Mouse (Mus musculus): Measurements from ENCODE around the gene Scfd2.

Gene Scfd2

GRCm38 (mm10) chr5:74365984-74366709 is 165.4 kb downstream of the Scfd2 start:
- DNase-seq (ENCODE audit: low read depth, low spot score) = no peak

- no peak for DNase-seq (ENCODE audit: low read depth, low spot score)
Observed at GRCm38 (mm10) chr5:74365408-74365807, 166.2 kb downstream of the Scfd2 start.

DNA sequence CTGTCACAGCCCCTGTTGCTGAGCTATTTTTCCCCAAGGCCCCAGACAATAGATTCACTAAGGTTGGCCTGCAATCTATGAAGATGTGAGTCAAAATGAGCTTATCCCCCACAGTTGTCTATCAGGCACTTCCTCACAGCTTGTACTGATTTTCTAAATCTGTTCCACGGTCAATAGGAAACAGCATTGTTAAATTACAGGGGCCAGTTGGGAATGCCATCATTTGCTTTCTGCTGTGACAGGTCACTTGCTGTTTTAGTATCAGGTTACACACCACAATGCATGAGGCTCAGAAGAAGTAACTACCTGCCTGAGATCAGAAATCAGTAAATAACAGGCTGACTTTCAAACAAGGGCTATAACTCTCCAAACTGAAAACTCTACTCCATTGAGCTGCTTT is 168.3 kb downstream of the Scfd2 start:
- no peak for DNase-seq (ENCODE audit: low read depth, low spot score)

DNA sequence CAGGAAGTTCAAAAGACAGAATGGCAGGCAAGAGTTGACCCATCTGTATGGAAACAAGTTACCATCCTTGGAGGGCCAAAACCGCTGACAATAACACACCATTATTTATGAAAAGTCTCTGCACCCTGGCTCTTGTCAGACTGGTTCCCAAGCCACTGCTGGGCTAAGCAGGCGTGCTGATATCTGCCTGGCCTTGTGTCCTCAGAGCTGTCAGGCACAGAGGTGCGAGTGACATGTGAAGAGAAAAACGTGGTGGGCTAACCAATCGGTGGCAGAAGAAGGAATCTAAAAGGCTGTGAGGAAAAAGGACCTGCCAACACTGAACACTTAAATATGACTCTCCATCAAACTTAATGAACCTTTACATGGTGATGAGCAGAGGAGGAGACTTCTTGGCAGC is 170.0 kb downstream of the Scfd2 start:
- DNase-seq (ENCODE audit: low read depth, low spot score) = no peak

DNA sequence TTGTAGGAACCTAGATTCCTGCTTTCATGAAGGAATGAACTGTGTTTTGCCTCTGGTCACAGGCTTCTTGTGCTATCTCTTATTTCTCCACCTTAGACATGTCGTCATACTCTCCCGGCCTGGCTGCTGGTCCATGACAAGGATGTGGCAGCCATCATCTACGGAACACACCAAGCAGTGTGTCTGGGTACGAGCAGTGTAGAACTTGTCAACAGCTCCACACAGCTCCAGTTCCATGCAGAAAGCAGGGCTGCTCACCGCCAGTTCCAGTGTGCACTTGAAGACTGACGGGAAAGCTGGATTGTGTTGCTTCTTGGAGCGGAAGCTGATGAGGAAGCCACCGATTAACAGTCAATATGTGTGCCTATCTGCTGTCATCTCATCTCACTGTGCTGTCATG is 173.5 kb downstream of the Scfd2 start:
- DNase-seq (ENCODE audit: low read depth, low spot score) = no peak

- no peak for DNase-seq (ENCODE audit: low read depth, low spot score)
Observed at GRCm38 (mm10) chr5:74355416-74356177, 176.0 kb downstream of the Scfd2 start.

DNA sequence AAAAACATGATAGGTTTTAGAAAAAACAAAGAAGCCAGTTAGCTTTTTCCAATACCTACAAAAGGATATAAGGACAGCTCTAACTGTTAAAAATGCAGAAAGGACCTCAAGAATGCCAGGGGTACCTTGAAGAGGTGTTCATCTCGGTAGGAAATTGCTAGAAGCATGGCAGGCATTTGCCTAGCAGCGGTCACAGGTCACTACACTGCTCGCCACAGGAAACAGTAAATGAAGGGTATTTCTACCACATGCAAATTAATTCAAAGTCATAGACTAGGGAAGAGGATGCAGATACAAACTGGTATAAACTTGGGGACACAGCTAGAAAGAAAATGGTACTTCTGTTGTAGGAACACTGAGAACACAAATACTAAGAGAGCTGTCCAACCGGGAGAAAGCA is 180.7 kb downstream of the Scfd2 start:
- DNase-seq (ENCODE audit: low read depth, low spot score) = no peak

GRCm38 (mm10) chr5:74348079-74348870 is 183.3 kb downstream of the Scfd2 start:
- DNase-seq (ENCODE audit: low read depth, low spot score) = no peak

DNA sequence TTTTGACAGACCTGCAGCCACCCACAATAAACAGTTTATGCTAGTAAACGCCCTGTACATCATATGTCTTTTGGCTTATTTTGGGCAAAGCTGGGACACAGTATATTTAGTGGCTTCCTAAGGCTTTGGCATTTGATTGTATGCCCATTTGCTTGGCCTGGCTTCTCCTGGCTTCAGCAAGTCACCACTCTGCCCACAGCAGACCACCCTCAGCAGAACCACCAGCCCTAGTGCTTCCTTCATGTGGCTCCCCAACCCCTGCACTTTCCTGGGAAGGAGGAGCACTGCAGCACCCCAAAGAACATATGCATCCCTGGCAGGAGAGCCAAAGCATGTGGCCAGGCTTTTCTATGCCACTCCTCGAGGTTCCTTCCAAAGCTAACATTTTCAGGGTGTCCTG is 188.5 kb downstream of the Scfd2 start:
- no peak for DNase-seq (ENCODE audit: low read depth, low spot score)

DNA sequence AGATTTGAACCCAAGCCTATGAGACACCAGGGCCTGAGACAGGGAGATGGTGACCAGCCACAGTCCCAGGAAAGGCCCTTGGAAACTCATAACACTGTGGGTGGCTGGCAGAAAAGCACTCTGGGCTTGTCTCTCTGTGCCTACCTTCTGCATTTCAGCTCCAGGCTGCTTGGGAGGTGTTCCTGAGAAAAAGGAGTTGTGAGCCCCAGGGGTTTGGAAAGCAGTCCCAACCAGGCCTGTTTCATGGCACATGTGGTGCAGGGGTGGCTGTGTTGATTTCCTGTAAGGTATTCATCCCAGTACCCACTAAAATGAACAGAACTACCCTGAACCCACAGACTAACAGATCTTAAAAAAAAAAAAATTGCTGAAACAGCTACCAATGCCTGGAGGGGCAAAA is 189.0 kb downstream of the Scfd2 start:
- DNase-seq (ENCODE audit: low read depth, low spot score) = no peak

- no peak for DNase-seq (ENCODE audit: low read depth, low spot score)
Observed at GRCm38 (mm10) chr5:74337491-74337890, 194.1 kb downstream of the Scfd2 start.

DNA sequence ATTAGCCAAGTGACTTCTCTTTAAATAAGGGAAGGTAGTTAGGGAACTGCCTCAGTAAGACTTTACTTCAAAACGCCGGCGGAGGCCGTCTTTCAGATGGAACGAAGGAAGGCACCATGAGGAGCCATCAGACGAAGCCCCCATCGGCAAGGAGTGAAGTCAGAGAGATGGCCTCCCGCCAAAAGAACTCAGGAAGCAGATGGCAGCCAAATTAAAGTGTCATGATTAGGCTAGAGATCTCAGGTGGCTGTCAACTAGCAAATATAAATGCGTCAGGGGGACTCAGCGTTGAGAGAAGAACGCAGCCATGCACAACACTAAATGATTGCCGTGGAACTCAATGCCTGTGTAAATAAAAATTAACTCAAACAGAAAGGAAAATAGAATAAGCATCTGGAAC is 194.8 kb downstream of the Scfd2 start:
- no peak for DNase-seq (ENCODE audit: low read depth, low spot score)

DNA sequence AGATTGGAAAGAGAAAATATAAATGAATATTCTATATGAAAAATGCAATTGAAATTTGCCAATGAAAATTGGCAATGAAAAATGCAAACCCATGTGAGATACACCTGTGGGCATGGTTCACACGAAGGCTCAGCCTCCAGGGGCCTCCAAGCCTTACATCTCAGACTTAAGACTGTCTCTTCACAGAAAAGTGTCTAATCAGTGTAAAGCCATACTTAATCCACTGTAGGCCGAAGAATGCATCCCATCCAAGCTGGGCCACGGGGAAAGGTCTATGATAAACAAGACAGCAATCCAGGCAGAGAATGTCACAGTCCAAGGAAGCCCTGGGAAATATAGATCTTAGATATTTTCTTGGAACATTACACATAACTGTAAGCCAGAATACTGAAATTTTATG is 198.3 kb downstream of the Scfd2 start:
- DNase-seq (ENCODE audit: low read depth, low spot score) = no peak

DNA sequence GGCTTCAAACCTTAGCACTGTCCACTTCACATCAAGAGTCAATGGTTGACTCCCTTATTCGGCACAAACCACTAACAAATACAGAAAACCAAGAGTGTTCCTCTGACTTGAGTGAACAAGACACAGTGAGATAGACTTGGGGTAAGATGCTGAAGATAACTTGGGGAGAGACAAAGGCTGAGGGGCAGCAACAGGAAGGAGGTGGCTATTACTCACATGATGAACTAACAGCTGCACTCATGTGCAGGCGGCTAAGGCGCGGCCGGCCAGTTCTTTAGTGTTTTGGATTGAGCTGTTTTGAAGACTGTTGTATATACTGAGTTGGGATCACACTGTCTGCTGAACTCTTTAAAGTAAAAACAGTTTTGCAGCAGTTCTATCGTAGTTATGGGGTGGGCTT is 205.3 kb downstream of the Scfd2 start:
- no peak for DNase-seq (ENCODE audit: low read depth, low spot score)

DNA sequence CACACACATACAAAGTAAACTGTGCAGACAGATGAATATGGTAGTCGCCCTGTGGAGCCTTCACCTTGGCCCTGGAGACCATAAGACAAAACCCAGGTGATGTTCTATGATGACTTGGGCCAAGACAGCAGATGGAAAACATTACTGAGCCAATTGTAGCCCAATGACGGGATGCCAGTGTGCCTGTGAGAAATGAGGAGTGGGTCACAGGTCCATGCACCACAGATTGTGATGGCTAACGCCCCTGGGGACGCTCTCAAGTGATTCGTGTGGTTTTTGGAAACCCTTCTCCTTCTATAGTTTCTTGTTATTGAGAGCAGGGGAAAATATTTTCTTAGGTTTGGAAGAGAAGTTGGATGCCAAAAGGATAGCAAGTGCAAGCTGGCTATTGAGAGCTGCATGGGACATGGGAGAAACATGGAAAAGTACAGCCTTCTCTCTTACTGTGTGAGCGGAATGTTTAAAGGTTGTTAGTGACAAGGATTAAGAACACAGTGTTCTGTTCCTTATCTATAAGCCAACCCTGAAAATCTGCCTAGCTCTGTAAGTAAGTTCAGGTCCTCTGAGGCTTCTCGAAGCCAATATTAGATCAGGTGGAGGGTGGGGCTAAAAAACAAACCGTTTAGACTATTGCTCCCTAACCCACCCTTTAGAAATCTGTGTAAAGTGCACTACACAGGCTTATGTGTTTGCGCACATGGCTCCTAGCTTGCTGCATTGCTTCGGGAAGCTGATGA is 210.4 kb downstream of the Scfd2 start:
- no peak for DNase-seq (ENCODE audit: low read depth, low spot score)

DNA sequence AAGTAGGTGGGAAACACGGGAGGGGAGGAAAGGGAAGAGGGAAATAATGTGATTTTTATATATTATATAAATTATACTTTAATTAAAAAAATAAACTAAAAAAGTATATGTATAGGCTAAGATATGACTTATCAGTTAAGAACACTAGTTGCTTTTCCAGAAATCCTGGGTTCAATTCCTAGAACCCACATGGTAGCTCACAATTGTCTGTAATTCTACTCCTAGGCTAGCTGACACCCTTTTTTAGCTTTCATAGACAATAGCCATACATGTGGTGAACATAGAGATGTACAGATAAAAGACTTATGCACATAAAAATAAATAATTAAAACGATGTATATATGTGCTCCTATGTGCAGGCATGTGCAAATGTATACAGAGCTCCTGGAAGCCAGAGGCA is 212.0 kb downstream of the Scfd2 start:
- DNase-seq (ENCODE audit: low read depth, low spot score) = no peak

- no peak for DNase-seq (ENCODE audit: low read depth, low spot score)
Observed at GRCm38 (mm10) chr5:74317174-74317573, 214.4 kb downstream of the Scfd2 start.

DNA sequence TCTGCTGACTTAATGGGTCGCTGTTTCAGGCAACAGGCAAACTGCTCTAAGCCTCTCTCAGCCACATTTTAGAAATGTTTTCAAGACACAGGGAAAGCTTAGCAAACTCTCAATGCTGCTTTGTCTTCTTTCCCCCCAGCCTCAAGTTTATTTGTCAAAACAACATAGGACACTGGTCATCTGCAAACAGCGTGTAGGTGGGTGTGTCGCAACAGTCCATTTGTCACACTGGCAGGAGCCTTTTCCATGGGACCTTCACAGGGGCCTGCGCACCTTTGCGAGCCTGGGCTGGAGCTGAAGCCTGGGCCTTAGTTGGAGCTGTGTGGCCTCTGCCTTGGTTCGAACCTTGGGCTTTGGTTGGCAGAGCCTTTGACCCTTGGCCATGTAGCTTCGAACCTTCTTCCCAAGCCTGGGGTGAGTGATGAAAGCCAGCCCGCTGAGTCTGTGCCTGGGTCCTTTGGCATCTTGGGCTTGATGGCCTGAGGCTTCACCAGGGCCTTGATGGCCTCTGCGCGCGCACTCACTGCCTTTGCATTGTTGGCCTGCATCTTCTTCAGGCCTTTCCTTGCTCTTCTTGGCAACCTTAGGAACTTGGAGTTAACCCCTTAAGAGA is 215.1 kb downstream of the Scfd2 start:
- DNase-seq (ENCODE audit: low read depth, low spot score) = no peak

GRCm38 (mm10) chr5:74315471-74316245 is 215.9 kb downstream of the Scfd2 start:
- no peak for DNase-seq (ENCODE audit: low read depth, low spot score)

DNA sequence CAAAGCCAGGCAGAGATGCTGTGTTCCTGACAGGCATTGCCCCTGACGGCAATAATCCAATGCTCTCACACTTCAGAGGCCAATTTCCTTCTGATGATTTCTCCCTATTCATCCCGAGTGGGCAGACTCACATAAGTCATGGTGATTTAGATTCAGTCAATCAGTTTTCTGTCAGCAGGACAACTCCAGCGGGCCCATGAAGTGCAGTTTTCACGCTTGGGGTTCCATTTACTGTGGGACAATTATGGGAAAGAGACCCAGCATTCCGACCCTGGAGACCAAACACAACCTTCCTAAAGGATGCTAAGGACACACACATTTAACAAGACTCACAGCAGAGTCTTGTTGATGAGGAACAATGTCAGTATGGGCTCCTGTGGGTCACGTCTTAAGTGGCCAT is 217.1 kb downstream of the Scfd2 start:
- no peak for DNase-seq (ENCODE audit: low read depth, low spot score)

- no peak for DNase-seq (ENCODE audit: low read depth, low spot score)
Observed at GRCm38 (mm10) chr5:74313542-74313941, 218.0 kb downstream of the Scfd2 start.
